Mouse (Mus musculus) thymus, adult 2 months (tissue): ENCODE measurements at regions not wholly inside any gene's neighbourhood (a gene's known extent, or its start where the extent isn't known, plus 50 kb on each side); places are given as distances from the start of the nearest gene placed in this dataset.

ENCODE experiments used
- CTCF ChIP-seq: fragments of 200-500 bp; IDR thresholded peaks from 2 replicates; pipeline ENCODE4 v1.5.1; 2012; ENCODE audit warnings: mild to moderate bottlenecking, control low read depth, low read length, moderate library complexity, borderline replicate concordance; ENCODE audit not compliant: control insufficient read depth, poor library complexity, insufficient read depth; ENCODE audit errors: extremely low read depth
- POLR2A ChIP-seq: fragments of 200-500 bp; IDR thresholded peaks from 2 replicates; pipeline ENCODE4 v1.6.1; 2012; ENCODE audit warnings: mild to moderate bottlenecking, low read length, control low read depth, moderate library complexity; ENCODE audit not compliant: control insufficient read depth, poor library complexity, insufficient read depth; ENCODE audit errors: extremely low read depth

DNA sequence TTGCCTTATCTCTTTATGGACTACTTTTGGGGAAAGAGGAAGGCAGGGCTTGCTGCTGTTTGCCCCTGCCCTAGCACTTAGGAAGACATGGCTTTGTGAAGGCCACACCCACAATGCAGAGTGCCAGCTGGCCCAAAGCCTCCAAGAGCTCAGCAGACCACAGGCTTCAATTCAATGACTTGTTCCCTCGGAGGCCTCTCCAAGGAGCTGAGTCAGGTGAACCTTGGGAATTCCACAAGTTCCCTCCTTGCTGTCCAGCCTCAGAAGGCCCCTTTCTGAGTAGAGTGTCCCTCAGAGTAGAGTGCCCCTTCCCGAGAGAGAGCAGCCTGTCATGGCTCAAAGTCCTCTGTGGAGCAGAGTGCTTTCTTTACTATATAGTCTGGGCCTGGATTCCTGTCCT lies 177.9 kb downstream of the Gadd45g start:
- TF ChIP-seq POLR2A (no peak), CTCF (no peak)
